Mouse (Mus musculus): Measurements from ENCODE around the gene 1700020A23Rik.

DNA sequence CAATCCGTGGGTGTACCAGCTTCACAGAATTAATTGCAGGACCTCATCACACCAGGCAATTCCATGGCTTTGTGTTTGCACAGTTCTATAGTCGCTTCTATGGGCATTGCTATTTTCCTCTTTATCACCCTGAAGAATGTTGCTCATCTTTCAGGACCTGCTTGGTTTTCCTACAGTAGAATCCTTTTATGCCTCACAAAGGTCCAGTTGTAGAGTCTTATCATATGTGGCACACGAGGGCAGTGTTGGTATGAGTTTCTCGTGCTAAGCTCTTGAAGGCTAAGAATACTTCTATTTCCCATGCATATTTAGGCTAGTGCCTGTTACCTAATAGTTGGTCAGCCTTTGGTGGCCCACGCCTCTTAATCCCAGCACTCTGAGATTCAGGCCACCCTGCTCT is 20.1 kb downstream of the 1700020A23Rik start:
- no peak for TF ChIP-seq CTCF (conservative IDR thresholded peaks at IDR 0.05; ENCODE audit: low read length)
- no peak for TF ChIP-seq POU5F1 (IDR thresholded peaks at IDR 0.05; ENCODE audit: borderline replicate concordance, low read length)
